Mouse (Mus musculus) c-Kit-positive CD71-positive TER-119-positive erythroid progenitor cells, embryonic 14.5 days (primary cell): Measurements from ENCODE around the gene Gabrb3.
"Not testable (repeated sequence)": the region's sequence is repeated elsewhere in the genome, so short reads cannot be mapped to it uniquely, and the experiment has no call there.

Experiments used
- DNase-seq: peaks from one replicate; pipeline ENCODE4 v3.0.0-alpha.2; 2013; ENCODE audit warnings: low spot score

Gabrb3 gene

DNA sequence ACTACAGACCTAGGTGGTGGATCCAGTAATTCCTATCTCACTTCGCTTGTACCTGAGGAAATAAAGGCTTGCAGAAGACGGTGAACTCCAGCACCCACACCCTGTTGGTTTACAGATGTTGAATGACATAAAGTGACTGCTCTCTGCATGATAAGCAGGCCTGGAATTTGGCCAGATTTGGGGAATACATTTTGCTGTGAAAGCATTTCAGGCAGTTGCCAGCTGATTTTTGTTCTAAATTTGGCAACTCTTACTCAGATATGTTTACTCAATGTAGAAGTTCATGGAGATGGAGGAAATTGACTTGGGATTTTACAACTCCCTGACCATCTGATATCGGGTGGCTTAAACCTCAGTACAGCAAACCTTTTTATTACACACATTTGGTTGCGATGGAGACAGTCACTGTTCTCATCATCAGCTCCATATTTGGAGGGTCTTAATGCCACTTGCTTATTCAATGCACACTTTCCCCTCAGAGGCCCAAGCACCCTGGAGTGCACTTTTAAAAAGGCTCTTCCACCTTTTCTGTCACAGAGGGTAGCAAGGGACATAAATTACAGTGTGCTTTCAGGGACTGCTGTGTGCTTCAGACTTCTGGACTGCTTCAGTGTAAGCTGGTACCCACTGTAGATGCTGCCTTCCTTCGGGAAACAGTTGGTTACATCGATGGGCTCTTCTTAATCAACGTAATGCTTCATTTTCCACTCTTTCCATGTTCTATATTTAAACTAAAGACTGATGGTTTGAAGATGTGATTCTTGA, 287.7 kb downstream of the Gabrb3 start:
- DNase-seq, result no peak

DNA sequence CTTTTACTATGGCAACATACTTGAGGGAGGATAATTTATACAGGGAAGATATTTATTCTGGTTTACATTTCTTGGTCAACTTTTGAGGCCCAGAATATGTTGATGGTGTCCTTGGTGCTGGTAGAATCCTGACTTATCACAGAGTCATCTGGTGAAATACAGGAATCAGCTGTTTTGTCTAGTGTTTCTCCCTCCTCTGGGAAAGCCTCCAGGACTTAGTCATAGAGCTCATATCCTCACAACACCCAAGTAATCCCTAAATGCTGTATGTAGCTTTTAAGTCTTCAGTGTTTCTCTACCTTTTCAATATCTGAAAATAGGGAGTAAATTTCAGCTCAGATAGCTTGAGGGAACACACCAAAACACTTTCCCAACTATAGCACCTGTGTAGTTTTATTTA, 292.2 kb downstream of the Gabrb3 start:
- DNase-seq, result no peak

DNA sequence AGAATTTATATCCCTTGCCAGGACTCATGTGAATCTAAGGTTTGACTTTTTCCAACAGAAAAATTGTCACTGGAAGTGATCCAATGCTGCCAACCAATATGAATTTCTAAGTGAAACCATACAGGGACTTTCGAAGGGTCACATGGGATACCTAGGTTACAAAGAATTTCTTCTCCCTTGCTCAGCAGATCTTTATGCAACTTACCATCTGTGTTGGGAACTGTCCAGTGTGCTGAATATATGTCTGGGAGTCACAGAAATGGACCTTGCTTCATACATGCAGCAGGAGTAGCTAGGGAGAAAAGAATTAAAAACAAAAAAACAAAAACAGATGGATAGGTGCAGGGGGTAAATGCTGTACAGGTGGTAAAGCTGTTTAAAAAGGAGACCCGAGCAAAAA, 327.3 kb downstream of the Gabrb3 start:
- DNase-seq, result no peak

DNA sequence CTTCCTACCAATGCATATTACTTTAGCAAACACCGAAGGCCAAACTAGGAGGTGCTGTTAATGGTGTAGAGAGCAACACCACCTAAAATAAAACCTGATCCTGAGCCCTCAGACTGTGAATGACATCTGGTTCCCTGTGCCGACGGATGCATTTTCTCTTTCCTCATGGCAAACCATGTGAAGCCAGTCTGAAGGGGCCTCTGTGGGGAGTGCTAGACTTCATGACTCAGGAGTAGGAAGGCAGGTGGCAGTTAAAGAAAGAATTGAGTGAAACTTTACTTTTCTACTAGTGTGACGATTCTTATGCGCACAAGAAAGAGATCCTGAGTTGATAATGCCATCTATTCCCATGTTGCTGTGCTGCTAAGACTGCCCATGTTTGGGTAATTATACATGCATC, 341.0 kb downstream of the Gabrb3 start:
- no peak for DNase-seq

DNA sequence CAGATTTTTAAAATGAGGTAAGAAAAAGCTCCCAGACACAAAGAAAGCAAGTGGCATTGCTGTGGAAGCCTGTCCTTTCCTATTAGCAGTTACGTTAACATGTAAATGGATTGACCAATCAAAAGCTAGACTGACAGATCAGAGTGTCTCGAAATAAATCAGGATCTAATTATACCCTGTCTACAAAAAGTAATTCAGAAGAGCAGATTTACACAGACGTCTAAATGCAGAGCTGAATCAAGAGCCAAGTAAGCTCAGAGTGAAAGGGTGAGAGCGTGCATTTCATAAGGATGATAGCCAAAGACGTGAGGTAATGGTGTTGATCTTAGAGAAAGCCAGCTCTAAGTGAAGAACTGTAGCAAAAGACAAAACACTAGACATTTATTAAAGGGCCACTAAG, 359.3 kb downstream of the Gabrb3 start:
- no peak for DNase-seq

DNA sequence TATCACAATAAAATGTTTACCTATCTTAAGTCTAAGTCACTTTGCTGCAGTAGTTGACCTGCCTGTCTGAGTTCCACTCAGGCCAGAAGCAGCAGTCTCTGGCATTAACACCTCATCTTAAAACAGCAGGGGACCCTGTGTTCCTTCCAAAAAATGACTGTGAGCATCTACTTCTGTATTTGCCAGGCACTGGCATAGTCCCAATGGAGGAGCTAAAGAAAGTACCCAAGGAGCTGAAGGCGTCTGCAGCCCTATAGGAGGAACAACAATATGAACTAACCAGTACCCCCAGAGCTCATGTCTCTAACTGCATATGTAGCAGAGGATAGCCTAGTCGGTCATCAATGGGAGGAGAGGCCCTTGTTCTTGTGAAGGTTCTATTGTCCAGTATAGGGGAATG, 366.6 kb downstream of the Gabrb3 start:
- not testable (repeated sequence) for DNase-seq

DNA sequence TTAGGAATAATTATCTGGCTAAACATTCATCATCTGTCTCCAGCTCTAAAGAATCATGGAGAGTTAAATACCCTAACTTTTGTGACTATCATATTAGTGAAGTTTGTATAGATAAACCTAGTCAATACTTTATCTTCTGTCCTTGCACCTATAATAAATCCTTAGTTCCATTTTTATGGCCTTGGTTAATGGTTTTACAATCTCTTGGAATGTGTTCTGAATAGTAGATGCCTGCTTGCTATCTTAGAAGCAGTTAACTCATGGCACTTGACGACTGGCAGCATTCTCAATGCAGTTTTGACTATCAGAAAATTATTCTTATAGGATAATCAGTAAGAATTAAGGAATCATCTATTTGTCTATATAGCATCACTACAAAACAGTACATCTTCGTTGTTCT, 368.0 kb downstream of the Gabrb3 start:
- no peak for DNase-seq

DNA sequence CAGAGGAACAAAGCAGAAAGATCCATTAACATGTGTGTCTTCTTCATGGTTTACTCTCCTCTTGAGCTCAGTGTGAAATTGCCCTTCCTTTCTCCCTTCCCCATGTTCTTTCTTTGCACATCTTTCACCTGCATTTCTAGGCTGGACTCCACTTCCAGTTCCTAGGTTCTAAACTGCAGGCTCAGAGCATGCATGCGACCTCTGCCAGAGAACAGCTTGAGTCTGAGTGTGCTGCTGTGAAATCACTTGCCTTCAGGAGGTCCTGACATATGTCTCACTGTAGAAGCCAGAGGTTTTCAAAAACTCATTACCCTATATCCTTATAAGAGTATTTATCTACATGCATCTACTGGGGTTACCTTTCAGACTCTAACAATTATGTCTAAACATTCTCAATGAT, 383.8 kb downstream of the Gabrb3 start:
- DNase-seq, result no peak

DNA sequence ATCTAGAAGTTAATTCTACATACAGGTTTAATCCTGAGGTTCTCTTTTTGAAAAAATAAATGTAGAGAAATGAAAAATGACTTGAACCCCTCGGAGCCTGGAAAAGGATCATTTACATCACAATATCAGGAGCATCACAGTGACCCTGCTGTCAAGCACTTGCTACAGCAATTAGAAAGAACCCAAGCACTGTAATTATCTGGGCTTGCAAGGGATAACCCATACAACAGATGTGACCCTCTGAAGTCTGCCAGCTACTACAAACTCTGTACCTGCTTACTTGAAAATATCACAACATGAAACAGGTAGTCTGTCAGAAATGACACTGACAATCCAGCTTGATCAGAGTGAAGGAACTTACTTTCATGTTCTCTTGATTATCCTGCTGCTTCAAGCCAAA, 394.2 kb downstream of the Gabrb3 start:
- no peak for DNase-seq

DNA sequence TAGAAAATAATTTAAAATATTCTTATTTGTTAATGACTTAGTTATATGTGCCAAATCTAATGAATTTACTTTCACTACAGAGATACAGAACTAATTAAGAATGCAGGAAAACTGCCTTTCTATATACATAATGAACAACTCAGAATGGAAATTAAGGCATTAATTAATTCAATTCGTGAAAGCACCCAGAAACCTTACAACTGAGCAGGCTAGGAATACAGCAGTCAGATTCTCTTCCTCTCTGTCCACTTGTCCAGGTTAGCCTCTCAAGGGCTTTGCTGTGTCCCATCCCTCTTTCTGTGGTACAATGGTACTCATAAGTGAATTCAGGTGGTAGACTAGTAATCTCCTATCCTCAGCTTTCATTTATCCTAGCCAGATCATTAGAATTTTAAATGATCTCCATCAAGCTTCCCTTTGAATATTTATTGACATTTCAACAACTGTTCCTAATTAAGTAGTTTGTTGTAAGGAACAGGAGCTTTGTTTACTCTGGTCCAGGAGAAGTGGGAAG, 422.9 kb downstream of the Gabrb3 start:
- no peak for DNase-seq

DNA sequence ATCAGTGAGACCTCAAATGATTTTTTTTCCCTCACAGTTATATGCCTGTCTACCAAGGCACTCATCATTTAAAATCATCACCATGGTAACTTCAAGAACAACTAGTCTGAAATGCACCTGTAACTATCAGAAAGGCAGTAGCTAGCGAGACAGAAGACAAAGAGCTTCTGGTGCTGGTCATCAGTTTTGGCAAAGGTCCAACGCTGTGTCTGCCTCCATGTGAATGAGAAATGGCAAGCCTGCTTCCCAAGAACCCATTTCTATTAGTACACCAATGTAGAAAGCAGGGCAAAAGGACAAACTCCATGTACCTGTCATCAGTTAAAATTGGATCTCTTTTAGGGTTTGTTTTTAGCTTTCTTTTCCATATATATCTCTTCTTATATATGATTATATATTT, 448.5 kb downstream of the Gabrb3 start:
- no peak for DNase-seq
